Mouse (Mus musculus): ENCODE data around the gene Gm20662. TPM values are rescaled to one million over a fixed set of nuclear protein-coding genes. Genes with fewer than 3 reads are reported as not detected.

The Gm20662 gene
- polyA plus RNA-seq, 1 experiment: 6.9 TPM

DNA sequence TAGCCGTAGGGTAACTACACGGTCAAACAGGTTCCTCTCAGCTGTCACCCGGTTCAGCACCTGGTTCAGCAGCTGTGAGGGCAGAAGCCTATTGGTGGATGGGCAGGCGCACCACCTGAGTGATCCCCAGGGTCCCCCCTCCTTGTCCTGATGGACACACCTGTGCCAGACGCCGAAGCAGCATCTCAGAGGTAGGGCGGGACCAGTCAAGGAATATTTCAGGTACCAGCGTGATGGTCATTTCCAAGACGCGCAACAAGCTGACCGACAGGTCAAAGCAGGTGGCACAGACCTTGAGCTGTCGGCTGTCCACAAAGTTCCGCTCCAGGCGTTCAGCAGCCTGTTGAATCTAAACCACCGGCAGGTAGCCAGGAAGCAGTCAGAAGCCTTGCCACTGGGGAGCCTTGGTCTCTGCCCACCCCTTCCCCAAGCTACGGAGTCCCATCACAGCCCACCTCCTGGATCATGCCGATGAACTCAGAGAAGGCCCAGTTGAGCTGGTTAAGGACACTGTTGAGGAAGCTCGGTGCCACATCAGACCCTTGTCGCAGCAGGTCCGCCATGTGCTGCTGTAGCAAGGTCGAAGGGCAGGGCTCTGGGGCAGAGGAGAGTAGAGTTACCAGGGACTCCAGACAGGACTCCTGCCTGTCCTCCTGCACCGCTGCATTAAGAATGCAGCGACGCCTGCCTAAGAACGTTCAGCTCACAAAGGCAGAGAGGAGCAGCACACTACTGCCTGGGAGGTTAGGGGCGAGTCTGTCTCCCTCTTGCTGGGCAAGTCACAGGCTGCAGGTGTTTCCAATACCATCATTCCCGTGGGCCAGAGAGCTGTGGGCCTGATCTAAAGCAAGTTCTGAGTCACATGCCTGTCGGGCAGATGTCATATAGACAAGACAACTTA, 60.5 kb downstream of the Gm20662 start:
- 75% methylated on average over 28 of the region's 28 CpGs for WGBS
- DNase-seq: peak in 1 of 2 experiments; percentile 18
- Histone ChIP-seq H3K4me3 (replicated peaks; ENCODE audit: insufficient read depth, low read depth, low read length) (no peak overlapping the region), H3K27ac (ENCODE audit: insufficient read depth, low read length) (no peak overlapping the region), H3K4me1 (ENCODE audit: control insufficient read depth, insufficient read depth, low read length) (peaks cover 7% of the 10 kb centered on the region; the same call in 1 of the 2 replicates), H3K27me3 (ENCODE audit: control insufficient read depth, insufficient read depth, low read length) (no peaks in the 10 kb centered on the region)
- no peak for TF ChIP-seq POLR2A (IDR thresholded peaks at IDR 0.05; ENCODE audit: borderline replicate concordance, insufficient read depth, low read length)
- no peak for TF ChIP-seq CTCF (IDR thresholded peaks at IDR 0.05; ENCODE audit: borderline replicate concordance, insufficient read depth, low read depth, low read length)

DNA sequence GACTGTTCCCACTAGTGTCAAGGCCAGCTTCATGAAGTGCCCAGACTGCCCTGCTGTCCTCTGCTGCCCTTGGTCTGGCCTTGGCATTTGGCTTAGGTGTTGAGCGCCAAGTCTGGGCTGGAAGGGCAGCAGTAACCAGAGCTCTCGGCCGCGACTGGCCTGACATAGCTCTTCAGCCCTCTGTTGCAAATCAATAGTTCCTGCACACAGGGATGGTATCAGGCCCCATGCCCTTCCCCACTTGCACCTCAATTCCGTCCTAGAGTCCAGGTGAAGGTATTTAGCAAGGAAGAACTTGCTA, 61.1 kb downstream of the Gm20662 start:
- H3K27ac ChIP-seq (ENCODE audit: insufficient read depth, low read length): no peak overlapping the region
- WGBS: 50% methylated on average over 5 of the region's 5 CpGs
- H3K4me1 ChIP-seq (ENCODE audit: control insufficient read depth, insufficient read depth, low read length): peaks cover 7% of the 10 kb centered on the region; the same call in 1 of the 2 replicates
- TF ChIP-seq POLR2A (IDR thresholded peaks at IDR 0.05; ENCODE audit: borderline replicate concordance, insufficient read depth, low read length) (no peak), CTCF (IDR thresholded peaks at IDR 0.05; ENCODE audit: borderline replicate concordance, insufficient read depth, low read depth, low read length) (no peak)
- no peaks in the 10 kb centered on the region for H3K27me3 ChIP-seq (ENCODE audit: control insufficient read depth, insufficient read depth, low read length)
- peak; percentile 20 to 25 for DNase-seq
- H3K4me3 ChIP-seq (replicated peaks; ENCODE audit: insufficient read depth, low read depth, low read length): no peak overlapping the region

DNA sequence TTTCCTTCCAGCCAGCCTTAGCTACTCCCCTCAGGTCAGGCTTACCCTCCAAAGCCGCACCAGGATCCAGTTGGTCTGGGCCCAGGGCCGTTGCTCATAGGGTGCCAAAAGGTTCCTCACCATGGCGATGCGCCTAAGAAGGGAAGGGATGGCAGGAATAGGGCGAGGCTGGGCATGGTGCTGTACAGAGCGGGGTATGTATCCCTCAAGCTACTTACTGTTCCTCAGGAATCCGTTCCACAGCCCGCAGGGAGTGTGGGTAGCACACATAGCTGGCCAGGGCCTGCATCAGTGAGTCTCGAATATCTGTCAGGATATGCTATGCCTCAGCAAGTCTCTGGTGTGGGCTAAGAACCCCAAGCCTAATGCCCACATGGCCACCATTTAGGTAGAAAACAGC, 62.1 kb downstream of the Gm20662 start:
- DNase-seq: no peak
- Histone ChIP-seq H3K4me3 (replicated peaks; ENCODE audit: insufficient read depth, low read depth, low read length) (no peak overlapping the region), H3K4me1 (ENCODE audit: control insufficient read depth, insufficient read depth, low read length) (peaks cover 5% of the 10 kb centered on the region; the same call in 1 of the 2 replicates), H3K27me3 (ENCODE audit: control insufficient read depth, insufficient read depth, low read length) (no peaks in the 10 kb centered on the region), H3K27ac (ENCODE audit: insufficient read depth, low read length) (no peak overlapping the region)
- WGBS: 86% methylated on average over 9 of the region's 9 CpGs
- no peak for TF ChIP-seq POLR2A (IDR thresholded peaks at IDR 0.05; ENCODE audit: borderline replicate concordance, insufficient read depth, low read length)
- no peak for TF ChIP-seq CTCF (IDR thresholded peaks at IDR 0.05; ENCODE audit: borderline replicate concordance, insufficient read depth, low read depth, low read length)

DNA sequence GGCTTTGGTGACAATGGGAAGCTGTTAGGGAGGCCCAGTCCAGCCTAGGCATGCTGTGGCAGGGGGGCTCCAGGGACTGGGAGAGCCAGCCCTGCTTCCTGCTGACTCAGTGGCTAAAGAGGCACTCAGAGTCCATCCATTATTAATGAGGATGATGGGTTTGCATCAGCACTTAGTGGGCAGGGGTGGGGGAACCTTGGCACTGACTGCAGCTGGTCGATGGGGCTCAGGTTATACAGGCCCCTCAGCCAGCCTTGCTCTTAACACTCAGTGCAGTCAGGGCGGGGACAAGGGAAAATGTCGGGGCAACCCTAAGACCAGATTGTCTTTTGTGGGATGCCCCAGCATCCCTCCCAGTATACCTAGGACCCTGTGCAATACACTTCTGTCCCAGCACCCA, 66.0 kb downstream of the Gm20662 start:
- TF ChIP-seq POLR2A (IDR thresholded peaks at IDR 0.05; ENCODE audit: borderline replicate concordance, insufficient read depth, low read length): no peak
- Histone ChIP-seq H3K4me1 (ENCODE audit: control insufficient read depth, insufficient read depth, low read length) (peaks cover 32% of the 10 kb centered on the region), H3K27me3 (ENCODE audit: control insufficient read depth, insufficient read depth, low read length) (no peaks in the 10 kb centered on the region), H3K4me3 (replicated peaks; ENCODE audit: insufficient read depth, low read depth, low read length) (no peak overlapping the region), H3K27ac (ENCODE audit: insufficient read depth, low read length) (no peak overlapping the region)
- 79% methylated on average over 3 of the region's 3 CpGs for WGBS
- DNase-seq: no peak

DNA sequence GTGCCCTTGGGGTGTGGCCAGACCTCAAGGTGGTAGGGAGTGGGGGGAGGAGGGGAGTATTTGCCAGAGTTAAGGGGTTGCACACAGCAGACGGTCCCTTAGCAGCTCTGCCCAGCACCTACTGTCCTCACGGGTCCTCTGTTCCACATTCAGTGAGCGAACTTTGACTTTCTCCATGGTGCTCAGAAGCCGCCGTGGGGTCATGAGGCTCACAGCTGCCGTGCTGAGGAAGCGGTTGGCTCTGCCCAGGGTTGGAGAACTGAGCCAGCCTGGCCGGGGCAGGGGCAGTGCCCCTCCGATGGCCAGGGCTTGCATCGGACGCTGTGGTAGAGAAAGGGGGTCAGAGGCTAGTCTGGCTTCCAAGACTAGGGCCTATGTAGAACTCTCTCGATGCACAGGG, 67.2 kb downstream of the Gm20662 start:
- WGBS: 83% methylated on average over 12 of the region's 12 CpGs
- TF ChIP-seq CTCF (IDR thresholded peaks at IDR 0.05; ENCODE audit: borderline replicate concordance, insufficient read depth, low read depth, low read length): no peak
- no peak for TF ChIP-seq POLR2A (IDR thresholded peaks at IDR 0.05; ENCODE audit: borderline replicate concordance, insufficient read depth, low read length)
- H3K4me3 ChIP-seq (replicated peaks; ENCODE audit: insufficient read depth, low read depth, low read length): no peak overlapping the region

DNA sequence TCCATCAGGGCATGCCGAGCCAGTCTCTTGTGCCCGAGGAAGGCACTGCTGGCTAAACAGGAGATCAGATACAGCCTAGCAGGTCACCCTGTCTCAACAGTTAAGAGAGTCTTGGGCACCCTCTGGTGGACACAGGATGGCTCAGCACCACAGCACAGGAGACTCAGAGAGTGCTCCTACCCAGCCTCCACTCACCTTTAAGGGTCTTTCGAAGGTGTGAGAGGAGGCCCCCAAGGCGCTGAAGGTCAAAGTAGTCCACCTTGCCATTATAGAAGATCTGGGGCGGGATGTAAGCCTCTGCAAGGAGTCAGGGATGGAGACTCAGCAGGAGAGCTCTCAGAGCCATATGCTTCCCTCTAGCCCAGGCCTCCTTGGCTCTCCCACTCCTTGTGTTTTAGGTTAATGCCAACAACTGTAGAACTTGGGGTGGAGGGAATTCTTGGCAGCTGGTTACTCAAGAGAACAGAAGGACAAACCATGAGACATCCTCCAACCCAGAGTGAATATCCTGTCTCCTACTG, 69.4 kb downstream of the Gm20662 start:
- peak; percentile 88 for DNase-seq
- TF ChIP-seq POLR2A (IDR thresholded peaks at IDR 0.05; ENCODE audit: borderline replicate concordance, insufficient read depth, low read length): no peak
- TF ChIP-seq CTCF (IDR thresholded peaks at IDR 0.05; ENCODE audit: borderline replicate concordance, insufficient read depth, low read depth, low read length): peak; percentile 82
- Histone ChIP-seq H3K27me3 (ENCODE audit: control insufficient read depth, insufficient read depth, low read length) (no peaks in the 10 kb centered on the region), H3K4me3 (replicated peaks; ENCODE audit: insufficient read depth, low read depth, low read length) (no peak overlapping the region), H3K27ac (ENCODE audit: insufficient read depth, low read length) (peak overlapping the region; percentile 97), H3K4me1 (ENCODE audit: control insufficient read depth, insufficient read depth, low read length) (peaks cover 49% of the 10 kb centered on the region)
- WGBS: 6% methylated on average over 5 of the region's 5 CpGs

More for the DNA sequence above, 67.2 kb downstream of the Gm20662 start:
- no peaks in the 10 kb centered on the region for H3K27me3 ChIP-seq (ENCODE audit: control insufficient read depth, insufficient read depth, low read length)
- DNase-seq: no peak
- H3K27ac ChIP-seq (ENCODE audit: insufficient read depth, low read length): no peak overlapping the region
- H3K4me1 ChIP-seq (ENCODE audit: control insufficient read depth, insufficient read depth, low read length): peaks cover 37% of the 10 kb centered on the region

DNA sequence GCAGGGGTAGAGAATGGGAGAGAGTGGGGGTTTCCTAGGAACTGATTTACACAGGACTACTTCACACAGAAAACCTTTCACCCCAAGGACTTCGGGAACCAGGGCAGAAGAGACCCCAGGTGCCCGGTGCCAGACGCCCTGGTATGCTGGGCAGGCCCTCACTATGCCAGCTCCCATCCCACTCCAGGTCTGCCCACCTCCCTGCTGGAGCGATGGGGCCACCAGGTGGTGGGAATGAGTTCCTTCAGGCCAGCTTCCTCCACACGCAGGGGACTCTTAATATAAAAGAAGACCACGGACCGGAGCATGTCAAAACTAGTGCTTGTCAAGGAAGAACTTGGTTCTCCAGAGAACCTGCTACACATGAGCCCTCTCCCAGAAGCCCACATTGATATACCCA, 71.0 kb downstream of the Gm20662 start:
- WGBS: 52% methylated on average over 7 of the region's 7 CpGs
- H3K27me3 ChIP-seq (ENCODE audit: control insufficient read depth, insufficient read depth, low read length): no peaks in the 10 kb centered on the region

DNA sequence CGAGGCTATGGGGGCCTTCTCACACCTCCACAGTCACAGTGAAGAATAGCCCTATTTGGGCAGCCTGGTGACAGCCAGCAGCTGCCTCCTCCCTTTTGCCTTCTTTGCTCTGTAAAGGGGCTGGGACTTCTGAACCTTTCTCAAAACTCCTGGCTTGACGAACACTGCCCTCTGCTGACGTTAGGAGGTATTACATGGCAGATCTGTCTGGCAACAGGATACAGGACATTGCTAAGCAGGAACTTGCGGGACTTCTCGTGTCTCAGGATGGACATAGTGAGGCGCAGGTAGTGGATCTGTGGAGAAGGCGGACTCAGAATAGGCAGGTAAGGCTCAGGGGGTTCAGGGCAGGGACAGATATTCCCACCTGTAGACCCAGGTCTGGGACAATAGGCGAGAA, 71.8 kb downstream of the Gm20662 start:
- Histone ChIP-seq H3K27ac (ENCODE audit: insufficient read depth, low read length) (no peak overlapping the region; the same call in 1 of the 2 replicates), H3K4me1 (ENCODE audit: control insufficient read depth, insufficient read depth, low read length) (peaks cover 67% of the 10 kb centered on the region), H3K27me3 (ENCODE audit: control insufficient read depth, insufficient read depth, low read length) (no peaks in the 10 kb centered on the region), H3K4me3 (replicated peaks; ENCODE audit: insufficient read depth, low read depth, low read length) (no peak overlapping the region)
- DNase-seq: peak; percentile 87 to 93
- TF ChIP-seq CTCF (IDR thresholded peaks at IDR 0.05; ENCODE audit: borderline replicate concordance, insufficient read depth, low read depth, low read length) (peak; percentile 91), POLR2A (IDR thresholded peaks at IDR 0.05; ENCODE audit: borderline replicate concordance, insufficient read depth, low read length) (no peak)
- 15% methylated on average over 8 of the region's 8 CpGs for WGBS

More for the DNA sequence above, 71.0 kb downstream of the Gm20662 start:
- H3K4me3 ChIP-seq (replicated peaks; ENCODE audit: insufficient read depth, low read depth, low read length): no peak overlapping the region
- TF ChIP-seq POLR2A (IDR thresholded peaks at IDR 0.05; ENCODE audit: borderline replicate concordance, insufficient read depth, low read length) (no peak), CTCF (IDR thresholded peaks at IDR 0.05; ENCODE audit: borderline replicate concordance, insufficient read depth, low read depth, low read length) (no peak)
- H3K27ac ChIP-seq (ENCODE audit: insufficient read depth, low read length): peak overlapping the region; percentile 97
- peaks cover 60% of the 10 kb centered on the region for H3K4me1 ChIP-seq (ENCODE audit: control insufficient read depth, insufficient read depth, low read length)
- peak in 1 of 2 experiments; percentile 34 for DNase-seq
